Mouse (Mus musculus) ES-Bruce4 (cell line): ENCODE data around the gene Numbl.

ENCODE experiments used
- CTCF ChIP-seq: IDR thresholded peaks from one replicate; pipeline ENCODE4 v1.8.1; 2011; ENCODE audit warnings: low read depth, low read length
- EP300 ChIP-seq: IDR thresholded peaks from 2 replicates; pipeline ENCODE4 v1.6.1; 2011; ENCODE audit warnings: low read depth, low read length; ENCODE audit not compliant: insufficient read depth
- POLR2A ChIP-seq: IDR thresholded peaks from one replicate; pipeline ENCODE4 v1.8.1; 2011; ENCODE audit warnings: low read length; ENCODE audit not compliant: insufficient read depth

DNA sequence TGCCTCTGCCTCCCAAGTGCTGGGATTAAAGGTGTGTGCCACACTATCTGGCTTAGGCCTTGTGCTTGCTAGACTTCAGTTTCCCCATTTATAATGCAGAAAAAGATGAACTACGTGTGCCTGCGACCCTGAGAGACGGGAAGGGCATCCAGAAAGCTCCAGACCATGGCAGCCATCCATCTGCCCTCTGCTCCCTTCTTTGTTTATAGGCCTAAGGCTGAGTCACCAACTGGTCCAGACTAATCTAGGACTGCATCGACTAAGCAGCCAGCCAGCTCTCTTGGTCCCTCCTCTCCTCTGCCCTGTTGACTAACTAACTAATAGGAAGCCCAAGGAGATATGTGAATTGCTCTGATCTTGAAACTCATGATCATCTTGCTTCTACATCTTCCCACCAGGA is 37.7 kb downstream of the Numbl start:
- no peak for TF ChIP-seq POLR2A
- no peak for TF ChIP-seq CTCF
- no peak for TF ChIP-seq EP300
